Mouse (Mus musculus) E14TG2a.4 (cell line): ENCODE data around the gene Mitd1.

Experiments
- CTCF ChIP-seq: conservative IDR thresholded peaks from 2 replicates; pipeline ENCODE4 v1.5.1; 2014; ENCODE audit warnings: low read length
- NANOG ChIP-seq: IDR thresholded peaks from 2 replicates; pipeline ENCODE4 v1.6.1; 2014; ENCODE audit warnings: borderline replicate concordance, low read length, mixed read lengths
- POU5F1 ChIP-seq: IDR thresholded peaks from 2 replicates; pipeline ENCODE4 v1.6.1; 2014; ENCODE audit warnings: low read length, borderline replicate concordance

DNA sequence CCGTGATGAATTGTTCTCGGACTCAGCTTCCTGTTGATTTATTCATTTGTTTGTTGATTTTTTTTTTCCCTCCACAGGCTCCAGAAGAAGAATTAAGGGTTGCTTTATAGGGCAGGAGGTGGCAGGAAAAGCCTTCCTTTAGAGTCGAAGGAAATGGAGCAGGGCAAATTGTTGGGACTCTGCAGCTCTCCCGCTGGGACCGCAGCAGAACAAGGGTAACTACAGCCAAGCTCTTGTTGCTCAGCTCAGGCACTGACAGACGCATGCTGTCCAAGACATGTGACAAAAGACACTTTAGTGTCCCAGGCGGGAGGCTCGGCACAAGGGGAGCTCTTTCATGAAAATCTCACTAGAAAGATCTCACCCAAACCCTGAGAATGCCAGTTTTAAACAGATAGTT, 32.3 kb upstream of the Mitd1 start:
- no peak for TF ChIP-seq CTCF
- no peak for TF ChIP-seq NANOG
- TF ChIP-seq POU5F1, result no peak
